Mouse (Mus musculus) embryonic facial prominence, embryonic 14.5 days (tissue): ENCODE data around the gene Sorbs1. TPM values are rescaled to one million over a fixed set of nuclear protein-coding genes. Genes with fewer than 3 reads are reported as not detected.

ENCODE experiments used
- ATAC-seq: fragments of 200-750 bp; cut with Nextera tagmentation; 2 replicates; pipeline ENCODE4 v1.8.0; 2017; ENCODE audit warnings: low read depth, moderate number of reproducible peaks, moderate TSS enrichment
- DNase-seq: peaks from one replicate; pipeline ENCODE4 v3.0.0-alpha.2; 2015; ENCODE audit warnings: low spot score
- H3K27ac ChIP-seq: fragments of 300-500 bp; sonication (generic); replicated peaks from 2 replicates; pipeline ENCODE4 v1.5.1; 2014; ENCODE audit warnings: low read depth, mild to moderate bottlenecking, low read length, moderate library complexity
- H3K27me3 ChIP-seq: fragments of 300-500 bp; sonication (generic); replicated peaks from 2 replicates; pipeline ENCODE4 v1.6.1; 2014; ENCODE audit warnings: low read length; ENCODE audit not compliant: control insufficient read depth, insufficient read depth
- H3K36me3 ChIP-seq: fragments of 300-500 bp; sonication (generic); 2 replicates; pipeline ENCODE4 v1.6.1; 2014; ENCODE audit warnings: low read length, mixed read lengths; ENCODE audit not compliant: control insufficient read depth, insufficient read depth
- H3K4me1 ChIP-seq: fragments of 300-500 bp; sonication (generic); 2 replicates; pipeline ENCODE4 v1.6.1; 2014; ENCODE audit warnings: antibody characterized with exemption, low read length; ENCODE audit not compliant: control insufficient read depth, insufficient read depth
- H3K4me2 ChIP-seq: fragments of 300-500 bp; sonication (generic); 2 replicates; pipeline ENCODE4 v1.6.1; 2014; ENCODE audit warnings: low read depth, mild to moderate bottlenecking, low read length, moderate library complexity, mixed read lengths
- H3K4me3 ChIP-seq: fragments of 300-500 bp; sonication (generic); 2 replicates; pipeline ENCODE4 v1.5.1; 2014; ENCODE audit warnings: low read depth, mild to moderate bottlenecking, low read length
- H3K9ac ChIP-seq: fragments of 300-500 bp; sonication (generic); 2 replicates; pipeline ENCODE4 v1.6.1; 2014; ENCODE audit warnings: low read depth, mild to moderate bottlenecking, low read length, moderate library complexity, mixed read lengths
- H3K9me3 ChIP-seq: fragments of 300-500 bp; sonication (generic); 2 replicates; pipeline ENCODE4 v1.6.1; 2016; ENCODE audit warnings: low read length; ENCODE audit not compliant: control insufficient read depth
- WGBS: fragments of 180-500 bp; shearing (Covaris S2); extraction: QIAGEN DNeasy Blood & Tissue Kit; methylation state at CpG from one replicate; pipeline ENCODE4 v1.1.7; 2014; 5-methylcytosine and 5-hydroxymethylcytosine counted together
- polyA plus RNA-seq: library from polyadenylated mRNA; unstranded; fragments of >200 nt; fragmentation: Nextera tagmentation; extraction: Ambion mirVana; gene quantifications from 2 replicates; pipeline ENCODE4 v1.2.1, GENCODE M21; 2014

Gene Sorbs1
- polyA plus RNA-seq, 1 experiment from 2014 or later, result 54.1 TPM

DNA sequence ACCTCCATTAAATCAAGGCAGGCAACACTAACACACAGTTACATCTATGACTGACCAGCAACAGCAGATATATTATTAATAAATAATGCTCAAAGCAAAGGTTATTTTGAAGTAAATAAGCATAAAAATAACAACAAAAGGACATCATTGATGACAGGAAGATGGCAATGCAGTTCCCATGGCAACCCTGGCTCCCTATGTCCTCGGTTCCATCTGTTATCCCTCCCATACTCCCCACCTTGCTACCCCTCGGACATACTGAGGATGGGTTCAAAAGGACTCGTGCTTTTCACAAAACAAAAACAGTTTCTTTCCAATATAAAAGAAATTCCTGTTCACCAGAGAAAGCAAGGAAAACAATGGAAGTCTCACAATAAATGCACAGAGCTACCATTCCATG is 48.2 kb downstream of the Sorbs1 start:
- no peaks in the 10 kb centered on the region for H3K36me3 ChIP-seq
- H3K4me3 ChIP-seq, result no peak overlapping the region
- H3K4me1 ChIP-seq, result peaks cover 3% of the 10 kb centered on the region; the same call in 1 of the 2 replicates
- DNase-seq (no peak), ATAC-seq (no peak)
- no peaks in the 10 kb centered on the region for H3K27me3 ChIP-seq
- WGBS, result 70% methylated on average over 3 of the region's 3 CpGs
- H3K9me3 ChIP-seq, result no peaks in the 10 kb centered on the region
- no peak overlapping the region for H3K4me2 ChIP-seq
- H3K27ac ChIP-seq, result no peak overlapping the region
- no peak overlapping the region for H3K9ac ChIP-seq

GRCm38 (mm10) chr19:40464408-40464807 is 49.2 kb downstream of the Sorbs1 start:
- DNase-seq, result no peak
- WGBS, result 91% methylated on average over 9 of the region's 9 CpGs

DNA sequence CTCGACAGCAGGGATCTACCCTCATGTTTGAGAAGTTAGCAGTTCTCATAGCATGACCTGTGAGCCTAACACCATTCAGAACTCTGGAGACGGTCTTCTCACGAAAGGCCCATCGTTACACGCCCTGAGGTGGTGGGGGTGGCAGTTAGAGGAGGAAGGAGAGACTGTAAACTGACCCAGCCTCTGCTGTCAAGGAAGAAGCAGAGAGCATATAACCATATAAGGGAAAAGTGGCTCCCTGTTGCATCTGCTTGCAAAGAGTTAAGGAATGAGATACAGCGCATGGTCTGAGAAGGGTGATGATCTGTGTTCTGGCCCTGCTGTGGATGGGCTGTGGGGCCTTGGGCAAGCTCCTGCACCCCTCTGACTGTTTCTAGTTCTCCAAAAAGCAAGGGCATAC is 50.7 kb downstream of the Sorbs1 start:
- Histone ChIP-seq H3K9me3 (no peaks in the 10 kb centered on the region), H3K27me3 (no peaks in the 10 kb centered on the region), H3K36me3 (no peaks in the 10 kb centered on the region), H3K4me3 (no peak overlapping the region), H3K4me1 (peaks cover 1% of the 10 kb centered on the region; the same call in 1 of the 2 replicates), H3K9ac (no peak overlapping the region), H3K27ac (no peak overlapping the region), H3K4me2 (no peak overlapping the region)
- DNase-seq, result no peak
- no peak for ATAC-seq
- WGBS, result 29% methylated on average over 6 of the region's 6 CpGs

More at GRCm38 (mm10) chr19:40464408-40464807, 49.2 kb downstream of the Sorbs1 start:
- no peak for ATAC-seq
- Histone ChIP-seq H3K9ac (no peak overlapping the region), H3K4me2 (no peak overlapping the region), H3K27ac (no peak overlapping the region), H3K36me3 (no peaks in the 10 kb centered on the region), H3K4me1 (peaks cover 3% of the 10 kb centered on the region; the same call in 1 of the 2 replicates), H3K27me3 (no peaks in the 10 kb centered on the region), H3K9me3 (no peaks in the 10 kb centered on the region), H3K4me3 (no peak overlapping the region)

DNA sequence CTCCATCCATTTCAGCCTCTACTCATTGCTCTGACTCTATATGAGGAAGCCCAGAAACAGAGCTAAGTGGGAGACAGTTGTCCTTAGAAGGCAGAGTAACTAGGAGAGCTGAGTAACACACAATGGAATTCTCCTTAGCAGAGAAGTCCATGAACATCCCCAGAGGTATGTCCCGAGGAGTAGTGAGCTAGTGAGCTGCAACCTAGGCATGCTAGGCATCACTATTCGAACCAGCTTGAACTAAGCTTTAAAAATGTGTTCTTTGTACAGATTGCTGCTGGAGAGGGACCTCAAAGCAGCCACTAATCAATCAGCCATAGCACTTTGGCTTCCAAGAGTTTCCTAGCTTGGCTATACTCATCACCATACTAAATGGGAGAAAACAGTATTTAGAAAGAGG is 51.1 kb downstream of the Sorbs1 start:
- Histone ChIP-seq H3K4me2 (no peak overlapping the region), H3K36me3 (no peaks in the 10 kb centered on the region), H3K9me3 (no peaks in the 10 kb centered on the region), H3K4me1 (no peaks in the 10 kb centered on the region), H3K4me3 (no peak overlapping the region), H3K27me3 (no peaks in the 10 kb centered on the region), H3K9ac (no peak overlapping the region), H3K27ac (no peak overlapping the region)
- 53% methylated on average over 2 of the region's 2 CpGs for WGBS
- ATAC-seq (no peak), DNase-seq (no peak)

- Histone ChIP-seq H3K4me1 (no peaks in the 10 kb centered on the region), H3K36me3 (no peaks in the 10 kb centered on the region), H3K4me2 (no peak overlapping the region), H3K27ac (no peak overlapping the region), H3K9ac (no peak overlapping the region), H3K27me3 (no peaks in the 10 kb centered on the region), H3K4me3 (no peak overlapping the region), H3K9me3 (no peaks in the 10 kb centered on the region)
- ATAC-seq, result no peak
- 72% methylated on average over 1 of the region's 1 CpGs for WGBS
- DNase-seq, result no peak
Observed at GRCm38 (mm10) chr19:40461662-40462061, 51.9 kb downstream of the Sorbs1 start.

- H3K4me2 ChIP-seq, result no peak overlapping the region
- no peaks in the 10 kb centered on the region for H3K27me3 ChIP-seq
- no peaks in the 10 kb centered on the region for H3K9me3 ChIP-seq
- WGBS, result 56% methylated on average over 9 of the region's 9 CpGs
- H3K27ac ChIP-seq, result no peak overlapping the region
- DNase-seq (no peak), ATAC-seq (no peak)
- no peaks in the 10 kb centered on the region for H3K4me1 ChIP-seq
- H3K4me3 ChIP-seq, result no peak overlapping the region
- H3K36me3 ChIP-seq, result no peaks in the 10 kb centered on the region
- H3K9ac ChIP-seq, result no peak overlapping the region
Observed at GRCm38 (mm10) chr19:40460854-40461490, 52.6 kb downstream of the Sorbs1 start.

GRCm38 (mm10) chr19:40459338-40459737 is 54.2 kb downstream of the Sorbs1 start:
- ATAC-seq (no peak), DNase-seq (no peak)
- Histone ChIP-seq H3K4me2 (no peak overlapping the region), H3K9me3 (no peaks in the 10 kb centered on the region), H3K4me1 (no peaks in the 10 kb centered on the region), H3K27ac (no peak overlapping the region), H3K9ac (no peak overlapping the region), H3K4me3 (no peak overlapping the region), H3K27me3 (no peaks in the 10 kb centered on the region), H3K36me3 (no peaks in the 10 kb centered on the region)
- WGBS, result 45% methylated on average over 1 of the region's 1 CpGs

DNA sequence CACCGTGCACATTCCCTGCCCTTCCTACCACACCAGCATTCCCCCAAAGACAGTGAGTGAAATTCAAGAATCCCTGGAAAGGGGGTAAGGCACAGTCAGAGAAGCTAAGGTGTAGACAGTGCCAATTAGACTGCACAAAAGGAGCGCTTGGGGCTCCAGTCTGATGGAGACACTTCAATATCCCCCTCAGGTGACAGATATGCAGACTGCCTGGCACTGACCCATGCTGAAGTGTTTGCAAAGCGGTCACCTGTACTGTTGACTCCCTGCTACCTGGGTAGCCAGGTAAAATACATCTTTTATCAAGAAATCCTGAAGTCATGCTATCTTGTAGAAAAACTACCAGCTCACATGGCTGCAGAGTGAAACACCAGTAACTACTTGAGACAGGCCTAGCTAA is 54.8 kb downstream of the Sorbs1 start:
- Histone ChIP-seq H3K4me3 (no peak overlapping the region), H3K9ac (no peak overlapping the region), H3K27ac (no peak overlapping the region), H3K27me3 (no peaks in the 10 kb centered on the region), H3K9me3 (no peaks in the 10 kb centered on the region), H3K36me3 (no peaks in the 10 kb centered on the region), H3K4me2 (no peak overlapping the region), H3K4me1 (no peaks in the 10 kb centered on the region)
- ATAC-seq (peak; percentile 47; the same call in 1 of the 2 replicates), DNase-seq (no peak)
- 67% methylated on average over 3 of the region's 3 CpGs for WGBS

DNA sequence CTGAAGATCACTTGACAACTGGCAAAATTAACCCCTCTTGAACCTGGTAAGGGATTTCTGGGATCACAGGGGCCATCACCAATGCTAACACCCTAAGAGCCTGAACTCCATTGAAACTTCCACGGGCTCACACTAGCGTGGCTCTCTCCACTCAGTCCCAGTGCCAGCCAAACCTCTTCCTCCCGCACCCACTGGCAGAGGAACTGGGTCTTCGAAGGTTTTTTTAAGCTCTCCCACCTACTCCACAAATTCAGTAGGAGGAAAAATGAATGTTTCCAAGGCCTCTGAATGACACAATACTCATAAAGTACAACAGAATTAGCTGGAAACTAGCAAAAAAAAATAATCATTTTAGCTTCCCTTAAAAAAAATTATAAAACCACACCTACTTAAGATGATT is 58.3 kb downstream of the Sorbs1 start:
- H3K4me3 ChIP-seq, result no peak overlapping the region
- H3K4me1 ChIP-seq, result no peaks in the 10 kb centered on the region
- WGBS, result 88% methylated on average over 4 of the region's 4 CpGs
- no peaks in the 10 kb centered on the region for H3K27me3 ChIP-seq
- DNase-seq, result no peak
- H3K9ac ChIP-seq, result no peak overlapping the region
- H3K36me3 ChIP-seq, result no peaks in the 10 kb centered on the region
- no peak for ATAC-seq
- H3K4me2 ChIP-seq, result no peak overlapping the region
- no peaks in the 10 kb centered on the region for H3K9me3 ChIP-seq
- no peak overlapping the region for H3K27ac ChIP-seq
